Mouse (Mus musculus) lung, postnatal 25 days (tissue): ENCODE measurements around the gene Slx4ip.
"Not testable (repeated sequence)": the region's sequence is repeated elsewhere in the genome, so short reads cannot be mapped to it uniquely, and the experiment has no call there.

Experiments used
- DNase-seq: peaks from one replicate; pipeline ENCODE4 v3.0.0; 2022; ENCODE audit warnings: low spot score

Gene Slx4ip

DNA sequence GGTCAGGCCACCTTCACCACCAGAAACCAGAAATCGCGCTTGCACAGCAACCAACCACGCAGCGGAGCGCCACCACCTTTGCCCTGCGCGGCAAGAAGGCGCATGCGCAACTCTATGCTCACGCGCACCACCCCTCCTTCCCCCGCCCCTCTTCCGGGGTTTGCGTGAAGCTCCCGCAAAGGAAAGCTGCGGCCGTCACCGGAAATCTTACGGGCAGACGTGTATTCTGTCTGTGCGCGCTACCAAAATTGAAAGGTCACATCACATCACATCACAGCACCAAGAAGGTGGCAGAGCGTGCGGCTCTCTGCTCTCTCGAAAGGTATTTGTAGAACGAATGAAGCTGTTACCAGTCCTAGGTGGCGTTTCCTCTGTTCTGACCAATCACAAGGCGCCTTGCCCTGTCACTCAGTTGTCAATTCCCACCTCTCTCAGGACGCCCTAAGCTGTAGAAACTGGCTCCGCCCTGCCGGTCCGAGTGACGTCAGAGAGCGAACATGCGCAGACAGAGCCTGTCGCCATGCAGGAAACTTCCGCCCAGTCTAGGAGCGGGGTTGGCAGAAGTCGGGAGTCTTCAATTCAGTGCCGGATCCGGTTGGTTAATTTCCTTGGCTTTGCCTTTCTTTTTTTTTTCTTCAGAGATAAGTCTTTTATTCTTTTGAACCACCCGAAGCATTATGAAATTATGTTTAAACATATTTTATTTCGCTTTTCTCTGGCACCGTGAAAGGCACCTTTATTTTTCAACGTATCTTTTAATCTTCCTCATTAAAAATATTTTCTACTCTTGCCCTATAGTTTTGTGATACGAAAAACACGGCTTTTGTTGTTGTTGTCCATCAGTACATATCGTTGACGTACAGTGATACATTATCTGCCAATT lies at the start of gene Slx4ip, which contains the start of the genes AL731706.1 and Mkks:
Gene Slx4ip (plus strand): TSS at position 151 of the 883 bp plus-strand sequence.
Gene AL731706.1 (minus strand): TSS at position 322 of the 883 bp plus-strand sequence.
Gene Mkks (minus strand): TSS at position 322 of the 883 bp plus-strand sequence.
- peak; percentile 100 for DNase-seq

DNA sequence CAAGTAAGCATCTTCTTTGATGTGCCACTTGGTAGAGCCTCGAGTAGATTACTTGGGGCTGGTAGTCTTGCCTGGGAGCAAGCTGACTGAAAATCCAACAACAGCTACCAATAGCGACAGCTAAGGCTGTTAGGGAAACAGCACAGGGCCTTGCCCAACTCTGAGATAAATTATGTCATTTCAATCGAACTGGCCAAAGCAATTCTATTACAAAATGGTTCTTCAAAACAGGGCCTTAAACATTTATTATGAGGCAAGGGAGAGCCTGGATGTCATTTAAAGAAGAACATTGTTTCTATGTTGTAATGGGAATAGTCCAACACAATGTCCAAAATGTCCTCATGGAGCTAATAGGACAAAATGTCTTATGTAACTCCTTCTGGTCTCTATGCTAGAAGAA lies 40.7 kb upstream of the Slx4ip start:
- DNase-seq = no peak

DNA sequence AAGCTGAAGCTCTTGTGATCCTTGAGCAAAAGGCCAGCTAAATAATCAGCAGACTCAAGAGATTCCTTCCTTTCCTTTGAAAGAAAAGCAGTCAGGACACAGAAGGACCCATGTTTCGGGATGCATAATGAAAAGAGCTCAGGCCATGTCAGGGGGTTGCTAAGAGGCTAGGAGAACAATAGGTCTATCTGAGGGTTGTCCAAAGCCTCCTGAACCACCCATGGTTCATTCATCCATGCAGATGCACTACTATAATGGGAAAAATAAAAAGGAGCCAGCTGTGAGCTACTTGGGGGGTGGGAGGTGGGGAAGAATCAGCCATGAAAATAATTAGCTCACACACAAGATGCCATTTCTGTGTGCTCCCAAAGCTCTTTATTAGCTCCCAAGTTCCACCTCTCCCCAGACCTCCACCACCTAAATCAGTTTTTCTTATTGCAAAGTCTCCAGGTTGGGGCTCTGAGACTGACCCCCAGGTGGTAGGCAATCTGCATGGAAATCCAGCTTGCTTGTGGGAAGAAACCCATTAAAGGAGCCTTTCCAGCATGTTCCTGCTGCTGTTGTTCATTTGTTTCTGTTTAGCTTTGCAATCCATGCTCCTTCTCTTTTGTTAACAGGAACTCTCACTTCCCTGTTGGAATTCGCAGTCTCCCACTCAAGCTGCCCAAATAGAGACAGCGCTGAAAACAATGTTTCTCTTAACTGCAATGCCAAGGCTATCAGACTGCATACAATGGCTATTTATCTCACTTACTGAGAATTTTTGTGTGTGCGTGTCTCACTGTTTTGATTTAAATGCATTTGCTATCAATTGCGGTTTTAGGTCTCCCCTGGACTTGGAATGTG lies 36.3 kb upstream of the Slx4ip start:
- DNase-seq = no peak

DNA sequence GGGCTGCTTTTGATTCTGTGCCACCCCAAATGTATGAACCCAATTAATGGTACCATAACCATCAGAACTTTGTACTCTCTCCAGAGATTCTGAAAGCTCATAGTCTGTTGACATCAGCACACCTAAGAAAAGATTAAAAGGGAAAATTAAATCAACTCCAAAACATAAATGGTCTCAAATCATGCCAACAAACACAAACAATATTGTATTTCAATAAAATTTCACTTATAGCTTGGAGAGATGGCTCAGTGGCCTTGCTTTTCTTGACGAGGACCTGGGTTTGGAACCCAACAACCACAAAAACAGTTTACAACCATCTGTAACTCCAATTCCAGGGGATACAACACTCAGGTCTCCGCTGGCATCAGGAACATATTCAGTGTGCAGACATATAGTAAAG lies 5.4 kb upstream of the Slx4ip start, which contains the start of gene AL731706.2:
Gene AL731706.2 (minus strand): TSS at position 101 of the 400 bp plus-strand sequence.
- no peak for DNase-seq

- no peak for DNase-seq
Observed at GRCm38 (mm10) chr2:136886846-136887245, 4.2 kb upstream of the Slx4ip start.

DNA sequence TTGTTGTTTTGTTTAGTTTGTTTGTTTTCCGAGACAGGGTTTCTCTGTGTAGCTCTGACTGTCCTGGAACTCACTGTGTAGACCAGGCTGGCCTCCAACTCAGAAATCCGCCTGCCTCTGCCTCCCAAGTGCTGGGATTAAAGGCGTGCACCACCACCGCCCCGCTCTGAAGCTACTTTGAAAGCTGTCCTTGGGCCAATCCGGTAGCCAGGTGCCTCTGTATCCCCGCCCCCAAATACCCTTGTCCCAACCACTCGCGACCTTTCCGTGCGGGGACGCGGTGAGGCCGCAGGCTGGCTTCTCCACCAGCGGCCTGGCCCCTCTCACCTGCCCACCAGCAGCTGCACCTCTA lies 326 bp upstream of the Slx4ip start:
- DNase-seq = not testable (repeated sequence)

GRCm38 (mm10) chr2:136891951-136892371 lies 943 bp downstream of the Slx4ip start:
- DNase-seq = peak; percentile 98

DNA sequence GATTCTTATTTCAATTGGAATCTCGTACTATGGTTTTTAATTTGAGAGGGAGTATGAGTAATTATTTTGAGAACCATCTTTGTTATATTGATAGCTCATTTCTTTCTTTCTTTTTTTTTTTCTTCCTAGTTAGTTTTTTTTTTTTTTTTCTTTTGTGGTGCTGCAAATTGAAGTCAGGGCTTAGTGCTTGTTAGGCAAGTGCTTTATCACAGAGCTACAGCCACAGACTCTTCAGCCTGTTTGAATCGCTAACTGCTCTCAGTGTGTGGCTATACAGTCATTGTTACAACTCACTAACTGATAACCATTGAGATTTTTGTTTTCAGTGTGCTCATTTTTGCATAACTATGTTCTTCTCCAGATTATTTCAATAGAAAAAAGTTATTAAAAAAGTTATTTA lies 3.5 kb downstream of the Slx4ip start:
- DNase-seq = no peak

- no peak for DNase-seq
Observed at GRCm38 (mm10) chr2:136896131-136896530, 5.1 kb downstream of the Slx4ip start.

DNA sequence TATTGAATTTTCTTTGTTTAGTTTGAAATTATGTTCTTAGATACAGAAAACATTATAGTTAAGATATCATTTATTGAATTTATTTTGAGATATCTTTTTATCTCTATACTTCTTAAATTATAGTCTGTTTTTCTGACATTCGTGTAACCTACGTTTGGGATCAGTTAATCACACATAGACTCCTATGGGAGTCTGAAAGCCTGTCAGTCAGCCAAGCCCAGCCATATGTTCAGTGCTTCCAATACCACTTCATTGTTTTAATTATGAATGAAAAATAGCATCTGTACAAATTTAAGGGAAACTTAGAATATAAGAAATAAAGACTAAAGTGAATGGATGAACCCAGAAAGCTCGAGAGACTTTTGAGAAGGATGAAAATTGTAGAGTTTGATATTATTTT lies 17.6 kb downstream of the Slx4ip start:
- no peak for DNase-seq

GRCm38 (mm10) chr2:136909298-136909697 lies 18.3 kb downstream of the Slx4ip start:
- DNase-seq = no peak

- DNase-seq = no peak
Observed at GRCm38 (mm10) chr2:136911958-136912411, 21.0 kb downstream of the Slx4ip start.

- DNase-seq = peak; percentile 35
Observed at GRCm38 (mm10) chr2:136913021-136913420, 22.0 kb downstream of the Slx4ip start.

DNA sequence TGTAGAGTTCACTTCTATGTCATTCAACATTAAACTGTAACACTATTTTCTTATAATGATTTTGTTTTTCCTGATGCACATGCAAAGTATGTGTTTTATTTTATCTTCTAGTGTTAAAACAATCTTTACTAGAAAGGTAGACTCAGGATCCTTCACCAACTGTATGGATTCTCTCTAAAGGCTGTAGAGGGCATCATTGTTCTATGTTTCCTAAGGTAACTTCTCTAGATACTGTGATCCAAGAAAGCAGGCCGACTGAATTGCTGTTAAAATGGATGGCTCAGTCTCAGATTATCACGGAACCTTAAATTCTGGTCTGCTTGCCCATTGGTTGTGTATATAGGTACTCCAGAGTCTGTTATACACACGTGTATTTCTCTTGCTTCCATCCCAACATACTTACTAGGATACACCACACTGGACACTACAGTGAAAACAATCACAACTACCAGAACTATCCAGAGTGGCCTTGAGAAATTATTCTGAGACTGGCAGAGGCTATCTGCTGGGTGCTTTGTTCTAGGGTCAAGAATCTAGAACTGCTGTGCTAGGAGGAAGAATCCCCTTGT lies 23.4 kb downstream of the Slx4ip start:
- peak; percentile 24 for DNase-seq

GRCm38 (mm10) chr2:136919433-136919832 lies 28.4 kb downstream of the Slx4ip start:
- no peak for DNase-seq

DNA sequence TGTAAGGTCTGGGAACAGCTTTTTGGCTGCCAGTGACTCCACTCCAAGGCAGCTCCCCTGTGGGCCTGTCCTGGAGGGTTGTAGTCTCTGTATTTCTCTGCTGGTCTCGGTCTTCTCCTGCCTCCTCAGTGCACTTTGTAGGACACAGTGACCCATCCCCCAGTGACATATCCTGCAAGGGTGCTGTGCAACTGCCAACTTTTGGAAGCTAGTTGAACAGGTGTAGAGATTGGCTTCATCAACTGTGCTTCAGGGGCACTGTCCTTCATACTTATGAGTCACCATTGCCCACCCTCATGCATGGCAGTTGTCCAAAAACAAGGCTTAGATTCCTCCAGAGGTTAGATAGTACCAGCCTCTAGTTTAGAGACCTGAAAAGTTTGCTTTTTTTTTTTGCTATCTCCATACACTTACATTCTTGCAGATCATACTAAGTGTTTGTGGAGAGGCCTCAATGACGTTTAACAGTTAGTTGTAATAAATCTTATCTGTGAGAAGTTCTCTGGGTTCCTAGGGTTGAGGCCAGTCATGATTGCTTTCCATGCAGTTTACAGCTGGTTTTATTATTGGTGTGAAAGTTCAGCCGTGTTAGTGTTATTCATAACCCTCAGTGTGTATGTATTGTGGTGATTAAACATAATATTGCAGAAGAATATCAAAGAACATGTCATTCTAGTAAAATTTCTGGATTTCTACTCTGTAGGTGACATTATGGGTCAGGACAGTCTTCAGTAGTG lies 29.4 kb downstream of the Slx4ip start:
- DNase-seq = no peak

- no peak for DNase-seq
Observed at GRCm38 (mm10) chr2:136921003-136921408, 30.0 kb downstream of the Slx4ip start.

GRCm38 (mm10) chr2:136936391-136937288 lies 45.6 kb downstream of the Slx4ip start:
- peak; percentile 20 for DNase-seq

- DNase-seq = no peak
Observed at GRCm38 (mm10) chr2:136938249-136938648, 47.2 kb downstream of the Slx4ip start.

DNA sequence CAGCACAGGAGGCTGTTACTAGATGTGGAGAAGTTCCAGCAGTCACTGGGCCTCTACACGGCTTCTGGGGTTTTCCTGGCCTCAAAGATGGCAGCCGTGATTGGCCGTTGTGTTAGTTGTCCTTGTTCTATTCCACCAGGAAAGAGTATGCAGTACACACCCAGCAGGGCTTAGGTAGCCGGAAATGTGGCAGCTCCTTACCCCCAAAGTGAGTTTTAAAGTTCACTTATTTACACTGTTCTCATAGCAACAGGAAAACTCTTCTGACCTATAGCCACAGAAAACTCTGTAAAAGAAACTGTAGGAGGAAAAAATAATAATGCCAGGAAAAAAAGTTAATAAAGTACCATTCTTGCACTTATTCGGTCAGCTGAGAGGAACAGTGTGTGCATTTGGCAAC lies 55.3 kb downstream of the Slx4ip start:
- no peak for DNase-seq
